Mouse (Mus musculus): Measurements from ENCODE around the gene Zkscan5.
"Not testable (repeated sequence)": the region's sequence is repeated elsewhere in the genome, so short reads cannot be mapped to it uniquely, and the experiment has no call there.

The Zkscan5 gene

DNA sequence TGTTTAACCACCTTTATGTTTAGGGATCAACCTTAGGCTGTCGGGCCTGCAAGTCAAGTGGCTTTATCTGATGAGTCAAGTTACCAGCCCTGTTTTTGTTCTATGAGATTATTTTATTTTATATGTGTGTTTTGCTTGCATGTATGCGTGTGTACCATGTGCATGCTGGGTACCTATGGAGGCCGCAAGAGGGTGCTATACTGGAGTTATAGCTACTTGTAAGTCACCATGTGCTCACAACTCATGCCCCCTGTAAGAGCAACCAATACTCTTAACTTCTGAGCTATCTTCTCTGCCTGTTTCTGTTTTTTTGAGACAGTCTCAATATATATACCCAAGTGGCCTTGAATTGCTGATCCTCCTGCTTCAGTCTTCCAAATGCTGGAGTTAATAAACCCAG lies 9.1 kb downstream of the Zkscan5 start:
- DNase-seq (ENCODE audit: low spot score in 2 of 2): no peak

DNA sequence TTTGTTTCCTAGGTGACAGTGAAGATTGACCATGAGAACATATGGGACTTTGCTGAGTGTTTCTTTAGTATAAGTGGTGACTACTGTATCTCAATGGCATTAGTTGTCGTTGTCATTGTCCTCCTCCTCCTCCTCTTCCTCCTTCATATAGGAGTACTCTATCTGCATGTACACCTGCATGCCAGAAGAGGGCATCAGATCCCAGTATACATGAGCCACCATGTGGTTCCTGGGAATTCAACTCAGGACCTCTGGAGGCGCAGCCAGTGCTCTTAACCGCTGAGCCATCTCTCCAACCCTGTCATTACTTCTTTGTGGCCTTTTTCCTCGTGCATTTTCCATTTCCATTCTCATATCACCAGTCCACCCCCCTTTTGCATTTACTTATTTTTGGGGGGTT lies 10.3 kb downstream of the Zkscan5 start:
- DNase-seq (ENCODE audit: low spot score in 2 of 2): no peak

DNA sequence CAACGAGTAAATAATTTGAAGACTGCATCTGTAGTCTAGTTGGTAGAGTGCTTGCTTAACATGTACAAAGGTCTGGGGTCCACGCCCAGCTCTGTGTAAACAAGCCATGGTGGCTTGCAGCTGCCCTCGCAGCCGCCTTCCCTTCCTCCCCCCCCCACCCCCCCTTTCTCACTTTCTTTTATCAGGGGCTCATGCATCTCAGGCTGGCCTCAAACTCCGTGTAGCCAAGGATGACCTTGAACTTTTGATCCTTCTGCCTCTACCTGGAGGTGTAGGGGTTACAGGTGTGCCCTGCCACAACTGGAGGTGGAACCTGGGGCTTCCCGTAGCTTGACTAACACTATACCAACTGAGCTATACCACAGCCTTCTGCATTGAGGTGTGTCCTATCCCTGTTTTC lies 13.4 kb downstream of the Zkscan5 start:
- DNase-seq (ENCODE audit: low spot score in 2 of 2): no peak

DNA sequence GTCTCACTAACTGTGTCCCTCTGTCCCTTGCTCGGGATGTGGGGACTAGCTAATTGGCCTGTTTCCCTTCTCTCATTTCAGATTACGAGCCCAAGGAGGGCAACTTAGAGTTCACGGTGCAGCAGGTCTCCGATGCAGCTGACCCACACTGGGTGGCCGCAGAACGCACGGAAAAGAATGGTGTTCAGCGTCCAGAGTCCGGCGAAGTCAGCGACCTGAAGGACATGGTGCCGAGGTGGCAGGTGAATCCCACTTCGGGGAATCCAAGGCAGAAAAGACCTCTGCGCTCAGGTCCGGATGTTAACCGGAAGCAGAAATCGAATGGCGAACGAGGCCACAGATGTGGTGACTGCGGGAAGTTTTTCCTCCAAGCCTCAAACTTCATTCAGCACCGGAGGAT lies 13.8 kb downstream of the Zkscan5 start:
- no peak for DNase-seq (ENCODE audit: low spot score in 2 of 2)

DNA sequence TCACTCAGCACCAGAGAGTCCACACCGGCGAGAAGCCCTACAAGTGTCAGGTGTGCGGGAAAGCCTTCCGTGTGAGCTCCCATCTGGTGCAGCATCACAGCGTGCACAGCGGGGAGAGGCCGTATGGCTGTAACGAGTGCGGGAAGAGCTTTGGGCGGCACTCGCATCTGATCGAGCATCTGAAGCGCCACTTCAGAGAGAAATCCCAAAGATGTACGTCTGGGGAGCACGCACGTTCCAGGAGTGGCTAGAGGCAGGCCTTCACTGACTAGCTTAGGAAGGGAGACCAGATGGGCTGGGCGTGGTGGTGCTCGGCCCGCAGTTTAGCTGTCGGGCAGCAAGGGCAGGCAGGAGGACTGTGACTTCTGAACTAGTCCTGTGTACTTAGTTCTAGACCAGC lies 14.3 kb downstream of the Zkscan5 start:
- DNase-seq (ENCODE audit: low spot score in 2 of 2): no peak

DNA sequence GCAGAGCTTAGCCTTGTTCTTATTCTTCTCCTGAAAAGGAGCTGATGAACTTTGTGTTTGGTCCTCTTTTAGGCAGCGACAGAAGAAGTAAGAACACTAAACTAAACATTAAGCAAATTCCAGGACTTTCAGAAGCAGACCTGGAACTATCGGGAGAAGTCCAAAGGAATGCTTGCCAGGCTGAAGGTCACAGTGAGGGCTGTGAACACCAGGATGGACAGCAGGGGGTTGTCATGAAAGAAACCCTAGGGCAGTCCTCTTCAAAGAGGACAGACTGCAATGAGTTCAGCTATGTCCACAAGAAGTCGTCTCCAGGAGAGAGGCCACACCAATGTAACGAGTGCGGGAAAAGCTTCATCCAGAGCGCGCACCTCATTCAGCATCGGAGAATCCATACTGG lies 15.6 kb downstream of the Zkscan5 start:
- no peak for DNase-seq (ENCODE audit: low spot score in 2 of 2)

DNA sequence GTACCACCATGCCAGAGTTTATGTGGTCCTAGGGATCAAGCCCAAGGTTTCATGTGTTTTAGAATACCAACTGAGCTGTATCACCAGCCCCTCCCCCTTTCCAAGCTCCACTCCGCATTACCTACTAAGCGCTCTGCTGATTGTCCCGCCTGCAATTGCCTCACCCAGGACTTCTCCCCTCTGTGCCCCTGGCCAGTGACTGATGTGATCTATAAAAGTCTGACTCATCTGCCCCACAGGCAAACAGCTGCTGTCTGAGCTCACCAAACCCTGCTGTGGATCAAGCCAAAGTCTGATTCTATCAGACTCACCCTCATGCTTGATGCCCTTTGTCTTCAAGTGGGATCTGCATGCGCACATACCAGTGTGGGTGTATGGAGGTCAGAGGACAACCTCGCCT lies 18.5 kb downstream of the Zkscan5 start:
- no peak for DNase-seq (ENCODE audit: low spot score in 2 of 2)

DNA sequence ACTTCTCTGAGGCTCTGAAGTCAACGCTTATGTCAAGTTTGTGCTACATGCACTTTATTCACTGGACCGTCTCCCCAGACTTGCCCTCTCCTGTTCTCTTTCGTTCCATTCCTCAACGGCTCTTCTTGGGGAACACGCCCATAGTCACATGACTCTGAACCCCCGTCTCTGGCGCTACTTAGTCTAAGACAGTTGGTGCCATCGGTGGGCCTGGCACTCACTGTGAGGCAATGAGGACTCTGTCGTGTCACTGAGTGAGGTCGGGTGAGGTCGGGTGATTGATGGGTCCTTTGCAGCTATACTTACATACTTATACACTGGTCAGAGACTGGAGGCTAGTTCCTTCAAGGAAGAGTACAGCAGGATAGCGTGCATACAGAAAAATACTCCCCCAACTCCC lies 19.0 kb downstream of the Zkscan5 start:
- DNase-seq (ENCODE audit: low spot score in 2 of 2): no peak

DNA sequence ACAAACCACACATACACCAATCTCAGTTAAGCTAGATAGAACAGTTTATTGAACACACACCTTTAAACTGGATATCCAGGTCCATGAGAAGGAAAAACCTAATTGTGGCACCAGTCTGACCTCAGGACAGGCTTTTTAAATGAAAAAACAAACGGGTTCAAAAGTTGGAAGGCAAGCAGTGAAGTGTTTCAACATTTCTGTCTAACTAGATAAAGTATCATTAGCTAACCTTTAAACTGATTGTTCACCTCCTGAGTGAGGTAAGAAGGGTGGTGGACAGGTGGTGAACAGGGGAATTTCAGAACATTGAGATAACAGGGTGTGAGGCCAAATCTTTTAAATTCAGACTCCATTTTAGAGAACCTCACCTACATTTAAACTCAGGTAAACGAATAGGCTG lies 22.1 kb downstream of the Zkscan5 start:
- no peak for DNase-seq (ENCODE audit: low spot score in 2 of 2)

DNA sequence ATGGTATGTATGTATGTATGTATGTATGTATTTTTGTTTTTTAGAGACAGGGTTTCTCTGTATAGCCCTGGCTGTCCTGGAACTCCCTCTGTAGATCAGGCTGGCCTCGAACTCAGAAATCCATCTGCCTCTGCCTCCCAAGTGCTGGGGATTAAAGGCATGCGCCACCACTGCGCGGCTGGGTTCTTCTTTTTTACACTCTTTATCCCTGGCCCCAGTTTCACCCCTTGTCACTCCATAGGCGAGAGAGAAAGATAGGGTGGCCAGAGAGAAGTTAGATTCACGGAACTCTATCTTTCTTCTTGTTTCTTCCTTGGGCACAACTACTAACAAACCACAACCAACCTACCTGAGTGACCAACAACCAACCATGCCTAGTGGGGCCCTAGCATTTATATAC lies 24.9 kb downstream of the Zkscan5 start:
- not testable (repeated sequence) for DNase-seq (ENCODE audit: low spot score in 2 of 2)

DNA sequence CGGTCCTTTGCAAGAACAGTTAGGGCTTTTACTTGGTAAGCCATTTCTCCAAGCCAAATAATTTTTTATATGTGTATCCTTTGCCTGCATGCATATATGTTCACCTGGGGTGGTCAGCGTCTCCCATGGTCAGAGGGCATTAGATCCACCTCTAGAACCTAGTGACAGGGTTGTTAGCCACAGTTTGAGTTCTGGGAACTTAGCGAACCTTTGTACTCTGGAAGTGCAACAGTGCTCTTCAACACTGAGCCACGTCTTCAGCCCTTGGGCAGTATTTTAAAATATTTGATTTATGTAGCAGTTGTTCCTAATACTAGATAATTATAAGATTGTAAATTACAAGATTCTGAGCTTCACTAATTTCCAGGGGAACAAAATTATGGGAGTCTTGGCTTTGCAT lies 26.3 kb downstream of the Zkscan5 start:
- no peak for DNase-seq (ENCODE audit: low spot score in 2 of 2)

DNA sequence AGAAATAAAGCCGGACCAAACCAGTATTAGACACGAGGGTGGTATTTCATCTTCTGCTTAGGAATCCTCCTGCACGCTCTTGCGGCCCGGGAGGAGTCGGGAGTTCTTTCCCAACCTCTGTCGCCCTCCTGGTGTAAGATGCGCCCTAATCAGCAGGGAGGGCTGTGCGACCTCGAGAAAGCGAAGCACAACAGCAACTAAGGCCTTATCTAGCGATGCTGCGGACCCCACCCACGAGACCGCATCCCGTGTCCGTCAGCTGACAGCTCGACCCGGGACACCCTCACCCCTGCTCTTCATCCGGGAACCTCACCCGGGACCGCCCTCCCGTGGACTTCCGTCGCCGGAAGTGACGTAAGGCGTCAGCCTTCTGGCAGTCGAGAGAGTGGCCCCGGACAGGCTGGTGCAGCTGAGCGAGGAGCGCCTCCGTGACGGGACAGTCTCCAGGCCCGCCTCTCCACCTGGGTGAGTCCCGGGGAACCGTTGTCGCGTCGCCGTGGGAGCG lies 27.1 kb downstream of the Zkscan5 start, which contains the start of gene Zfp655:
Gene Zfp655 (plus strand): TSS at position 349 of the 505 bp plus-strand sequence.
- DNase-seq (ENCODE audit: low spot score in 2 of 2): peak; percentile 95 to 97

DNA sequence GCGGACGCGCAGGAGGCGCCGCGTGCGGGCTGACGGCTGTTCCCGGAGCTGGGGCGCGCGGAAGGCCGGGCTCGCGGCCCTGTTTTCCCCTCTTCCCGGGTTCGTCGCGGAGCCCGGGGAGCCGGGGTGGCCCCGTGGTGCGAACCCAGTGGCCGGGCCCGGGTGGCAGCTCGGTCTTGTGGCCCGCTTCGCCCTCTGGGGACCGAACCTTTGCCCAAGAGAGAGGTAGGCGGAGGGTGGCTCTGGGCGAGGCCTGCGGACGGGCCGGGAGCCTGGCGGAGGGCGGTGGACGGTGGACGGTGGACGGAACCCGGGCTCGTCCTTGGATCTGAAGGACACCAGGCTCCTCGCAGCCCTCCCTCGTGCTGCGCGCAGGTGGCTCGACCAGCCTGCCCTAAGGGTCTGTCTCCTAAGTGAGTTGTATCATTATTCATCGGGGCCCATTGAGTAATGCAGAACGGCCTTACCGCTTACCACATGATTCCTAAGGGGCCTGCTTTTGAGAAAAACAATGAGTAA lies 27.6 kb downstream of the Zkscan5 start:
- no peak for DNase-seq (ENCODE audit: low spot score in 2 of 2)

DNA sequence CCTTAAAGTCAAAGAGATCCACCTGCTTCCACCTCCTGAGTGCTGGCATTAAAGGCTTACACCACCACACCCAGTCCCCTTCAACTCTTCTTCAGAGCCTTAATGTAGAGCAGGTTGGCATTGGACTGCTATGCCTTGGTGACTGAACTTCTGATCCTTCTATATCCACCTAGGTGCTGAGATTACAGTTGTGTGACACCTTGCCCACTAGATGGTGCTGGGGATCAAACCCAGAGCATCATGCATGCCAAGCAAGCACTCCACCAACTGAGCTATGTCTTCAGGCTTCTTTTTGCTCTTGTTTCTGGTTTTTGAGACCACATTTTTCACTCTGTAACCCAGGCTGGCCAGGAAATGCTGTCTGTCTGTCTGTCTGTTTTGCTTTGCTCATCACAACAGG lies 30.3 kb downstream of the Zkscan5 start:
- no peak for DNase-seq (ENCODE audit: low spot score in 2 of 2)

DNA sequence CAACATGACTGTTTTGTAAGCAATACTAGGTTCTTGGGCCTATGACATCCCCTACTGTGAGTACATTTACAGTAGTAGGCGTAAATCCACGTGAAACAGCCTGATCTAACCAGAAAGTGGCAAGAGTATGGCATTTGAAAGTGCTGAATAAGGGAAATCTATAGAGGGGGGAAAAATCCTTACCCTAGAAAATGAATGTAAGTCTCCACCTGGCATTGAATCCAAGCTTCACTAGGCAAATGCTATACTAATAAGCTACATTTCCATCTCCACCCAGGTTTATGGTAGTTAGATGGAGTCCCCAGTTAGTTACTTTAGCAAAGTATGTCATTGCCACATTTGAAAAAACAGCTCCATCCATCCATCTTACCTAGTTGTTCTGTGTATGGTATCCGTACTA lies 45.2 kb downstream of the Zkscan5 start:
- DNase-seq (ENCODE audit: low spot score in 2 of 2): no peak

Measured in right cerebral cortex, postnatal 36 days (tissue).